Mouse (Mus musculus): ENCODE measurements around the gene Zbtb8a.
A peak's percentile ranks its signal among the peaks of the same experiment; 100 is the strongest.

DNA sequence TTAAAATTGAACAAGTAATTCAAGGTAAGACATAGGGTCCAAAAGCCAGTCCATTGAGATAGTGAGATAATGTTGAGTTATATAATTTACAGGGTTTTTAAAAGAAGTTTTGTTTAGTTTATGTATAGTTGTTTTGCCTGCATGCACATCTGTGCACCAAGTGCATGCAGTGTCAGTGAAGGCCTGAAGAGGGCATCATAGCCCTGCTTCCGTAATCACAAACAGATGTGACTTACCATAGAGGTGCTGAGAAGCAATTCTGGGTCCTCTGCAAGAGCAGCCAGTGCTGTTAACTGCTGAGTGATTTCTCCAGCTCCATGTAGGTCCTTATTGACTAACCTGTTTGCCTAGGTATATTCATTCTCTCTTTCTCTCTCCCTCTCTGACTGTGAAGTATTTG lies 36.0 kb downstream of the Zbtb8a start:
- TF ChIP-seq CTCF (IDR thresholded peaks at IDR 0.05; ENCODE audit: borderline replicate concordance, extremely low read depth, insufficient read depth, insufficient read length) = peak; percentile 25; the same call in 1 of the 2 replicates
- TF ChIP-seq POLR2A (IDR thresholded peaks at IDR 0.05; ENCODE audit: borderline replicate concordance, extremely low read depth, insufficient read depth, insufficient read length, poor library complexity, severe bottlenecking) = no peak
